In genomic region chr7:89679139-89679538, GRCm38 (mm10) we compare ENCODE assay signal across 21 mouse cellular contexts. TPM values are rescaled to one million over a fixed set of nuclear protein-coding genes. Genes with fewer than 3 reads are reported as not detected.
DNase-seq lines count a peak whose midpoint lies in the region; ATAC-seq and TF ChIP-seq lines count a peak whose summit lies in the region.
"Had no signal": no experiment of that assay in that cellular context is flagged by ENCODE, and none has a peak within 500 bp of the region (broad histone marks: within the 10 kb centered on the region; RNA-seq: fewer than 3 reads in every experiment).

No protein-coding gene starts in this region.

- H3K36me3 ChIP-seq in hindbrain, postnatal 0 days (ENCODE audit: insufficient read depth, low read length) = no peaks in the 10 kb centered on the region
- no peaks in the 10 kb centered on the region for H3K36me3 ChIP-seq in hindbrain, embryonic 12.5 days
- H3K36me3 ChIP-seq: hindbrain, embryonic 15.5 days had no signal

- H3K27ac ChIP-seq in hindbrain, postnatal 0 days = no peak overlapping the region
- H3K27ac ChIP-seq in hindbrain, embryonic 12.5 days = no peak overlapping the region
- H3K27ac ChIP-seq: hindbrain, embryonic 15.5 days; stomach, postnatal 0 days had no signal

- H3K9me3 ChIP-seq in hindbrain, postnatal 0 days (ENCODE audit: low read length) = no peaks in the 10 kb centered on the region
- H3K9me3 ChIP-seq in hindbrain, embryonic 12.5 days (replicated peaks) = no peaks in the 10 kb centered on the region
- H3K9me3 ChIP-seq: hindbrain, embryonic 15.5 days had no signal

- no peaks in the 10 kb centered on the region for H3K4me1 ChIP-seq in hindbrain, postnatal 0 days (ENCODE audit: insufficient read depth, low read length)
- no peaks in the 10 kb centered on the region for H3K4me1 ChIP-seq in hindbrain, embryonic 12.5 days
- H3K4me1 ChIP-seq: hindbrain, embryonic 15.5 days had no signal

- no peak overlapping the region for H3K9ac ChIP-seq in hindbrain, postnatal 0 days (replicated peaks; ENCODE audit: low read length)
- H3K9ac ChIP-seq in hindbrain, embryonic 12.5 days = no peak overlapping the region
- H3K9ac ChIP-seq: hindbrain, embryonic 15.5 days had no signal

- no peak for TF ChIP-seq CTCF in hindbrain, postnatal 0 days (IDR thresholded peaks at IDR 0.05; ENCODE audit: low read depth)

- no peak overlapping the region for H3K4me2 ChIP-seq in hindbrain, postnatal 0 days (ENCODE audit: low read depth, low read length)
- H3K4me2 ChIP-seq in hindbrain, embryonic 12.5 days (replicated peaks) = no peak overlapping the region
- H3K4me2 ChIP-seq: hindbrain, embryonic 15.5 days had no signal

- H3K27me3 ChIP-seq in hindbrain, postnatal 0 days (ENCODE audit: insufficient read depth, low read length) = no peaks in the 10 kb centered on the region
- no peaks in the 10 kb centered on the region for H3K27me3 ChIP-seq in hindbrain, embryonic 12.5 days
- H3K27me3 ChIP-seq: hindbrain, embryonic 15.5 days had no signal

- no peak for ATAC-seq in hindbrain, postnatal 0 days
- no peak for ATAC-seq in hindbrain, embryonic 12.5 days (ENCODE audit: low FRiP score)
- peak; percentile 74 for ATAC-seq in granulocyte monocyte progenitor cell, adult 5-6 weeks (replicated peaks; ENCODE audit: poor library complexity, severe bottlenecking)
- ATAC-seq: CD4-positive, CD25-positive, alpha-beta regulatory T cell, adult 4 months had no signal

- WGBS in hindbrain, postnatal 0 days = 71% methylated on average over 6 of the region's 6 CpGs
- 78% methylated on average over 6 of the region's 6 CpGs for WGBS in hindbrain, embryonic 12.5 days

- no peak overlapping the region for H3K4me3 ChIP-seq in hindbrain, postnatal 0 days (ENCODE audit: low read length)
- no peak overlapping the region for H3K4me3 ChIP-seq in hindbrain, embryonic 12.5 days
- H3K4me3 ChIP-seq: erythroblast, embryonic 14.5 days; hindbrain, embryonic 15.5 days had no signal

- DNase-seq in hindbrain, postnatal 0 days (ENCODE audit: low spot score) = peak; percentile 7
- DNase-seq in 3T3-L1 (ENCODE audit: low read depth, low spot score) = peak; percentile 45
- DNase-seq in NIH3T3 (ENCODE audit: low read depth) = peak; percentile 62
- DNase-seq in spleen, adult 12 weeks (ENCODE audit: low spot score) = no peak
- no peak for DNase-seq in MN1 (ENCODE audit: low spot score)
- no peak for DNase-seq in spleen, postnatal 36 days (ENCODE audit: low spot score in 2 of 2)
- DNase-seq: adrenal gland, postnatal 14 days; cerebellum, adult 18-20 months; gastrocnemius, postnatal 10 days; heart, postnatal 14 days; kidney, adult 11 months; kidney, postnatal 25 days; midbrain, embryonic 14.5 days; right cerebral cortex, postnatal 14 days had no signal

RNA-seq across cellular contexts. Expression of gene Me3, which starts 46.9 kb away (rescaled TPM):
- 23.6 and 38.1 TPM in 2 replicates for total RNA-seq in hindbrain, postnatal 0 days (2014; rRNA removed)
- 28.0 and 30.1 TPM in 2 replicates for polyA plus RNA-seq in hindbrain, postnatal 0 days (2015; fragmentation: Nextera tagmentation; extraction: Ambion mirVana)
- 1.2 and 1.3 TPM in 2 replicates for polyA plus RNA-seq in hindbrain, embryonic 12.5 days (2016; fragmentation: Nextera tagmentation; extraction: Ambion mirVana)
- not detected in 2 replicates for total RNA-seq in granulocyte monocyte progenitor cell, adult 5-6 weeks (2014; fragmentation: Nextera tagmentation)
- not detected in 2 replicates for total RNA-seq in granulocyte monocyte progenitor cell, adult 5-6 weeks (2017)
- total RNA-seq: MEL had no signal
- polyA plus RNA-seq: erythroblast, embryonic 14.5 days had no signal

Comparison
In these comparisons a context has a peak if more than half of its experiments do, and no peak if none do; other contexts are left out.
1. DNase-seq: peak in hindbrain, postnatal 0 days (single experiment), 3T3-L1 (single experiment) and NIH3T3 (single experiment); none in spleen, adult 12 weeks (single experiment), MN1 (single experiment) and spleen, postnatal 36 days (0 of 2).
2. RNA of gene Me3, which starts 46.9 kb away (total RNA-seq): 23.6 to 38.1 TPM in hindbrain, postnatal 0 days; not detected in granulocyte monocyte progenitor cell, adult 5-6 weeks; every median in the first group is over 10 times any median in the second.